Mouse (Mus musculus): ENCODE results near the gene Pcgf6. TPM values are rescaled to one million over a fixed set of nuclear protein-coding genes. Genes with fewer than 3 reads are reported as not detected.
A peak's percentile ranks its signal among the peaks of the same experiment; 100 is the strongest.

The Pcgf6 gene
- polyA plus RNA-seq, 1 experiment from 2014 or later: 34.5 TPM

- Histone ChIP-seq H3K9ac (replicated peaks) (no peak overlapping the region), H3K4me3 (replicated peaks) (no peak overlapping the region), H3K36me3 (peaks cover 59% of the 10 kb centered on the region), H3K4me1 (peaks cover 19% of the 10 kb centered on the region), H3K27me3 (replicated peaks) (no peaks in the 10 kb centered on the region), H3K4me2 (no peak overlapping the region), H3K9me3 (replicated peaks) (no peaks in the 10 kb centered on the region), H3K27ac (replicated peaks) (no peak overlapping the region)
- ATAC-seq (ENCODE audit: low FRiP score): no peak
- 89% methylated on average over 13 of the region's 13 CpGs for WGBS
Observed at GRCm38 (mm10) chr19:47023546-47023945, 27.2 kb downstream of the Pcgf6 start.

GRCm38 (mm10) chr19:47022709-47023108 is 28.0 kb downstream of the Pcgf6 start:
- Histone ChIP-seq H3K9ac (replicated peaks) (no peak overlapping the region), H3K4me2 (no peak overlapping the region), H3K4me3 (replicated peaks) (no peak overlapping the region), H3K27ac (replicated peaks) (no peak overlapping the region), H3K4me1 (peaks cover 24% of the 10 kb centered on the region), H3K27me3 (replicated peaks) (no peaks in the 10 kb centered on the region), H3K9me3 (replicated peaks) (no peaks in the 10 kb centered on the region), H3K36me3 (peaks cover 59% of the 10 kb centered on the region)
- no peak for ATAC-seq (ENCODE audit: low FRiP score)
- 84% methylated on average over 4 of the region's 4 CpGs for WGBS

- 9% methylated on average over 6 of the region's 6 CpGs for WGBS
- H3K27ac ChIP-seq (replicated peaks): peak overlapping the region; percentile 80
- H3K4me1 ChIP-seq: peaks cover 24% of the 10 kb centered on the region
- no peak; the same call in 1 of the 2 replicates for ATAC-seq (ENCODE audit: low FRiP score)
- peak overlapping the region; percentile 50 for H3K4me3 ChIP-seq (replicated peaks)
- peak overlapping the region; percentile 85 for H3K9ac ChIP-seq (replicated peaks)
- H3K4me2 ChIP-seq: peak overlapping the region; percentile 76
- H3K9me3 ChIP-seq (replicated peaks): no peaks in the 10 kb centered on the region
- H3K36me3 ChIP-seq: peaks cover 34% of the 10 kb centered on the region
- H3K27me3 ChIP-seq (replicated peaks): 0 out of 2 replicates have a peak, but pooled peaks cover 2% of the 10 kb centered on the region
Observed at GRCm38 (mm10) chr19:47019326-47019725, 31.4 kb downstream of the Pcgf6 start.

- 2% methylated on average over 2 of the region's 2 CpGs for WGBS
- H3K9ac ChIP-seq (replicated peaks): peak overlapping the region; percentile 85
- no peaks in the 10 kb centered on the region for H3K9me3 ChIP-seq (replicated peaks)
- H3K4me2 ChIP-seq: peak overlapping the region; percentile 76
- no peak for ATAC-seq (ENCODE audit: low FRiP score)
- H3K4me3 ChIP-seq (replicated peaks): peak overlapping the region; percentile 50
- peaks cover 26% of the 10 kb centered on the region for H3K36me3 ChIP-seq
- H3K27me3 ChIP-seq (replicated peaks): 0 out of 2 replicates have a peak, but pooled peaks cover 2% of the 10 kb centered on the region
- peaks cover 25% of the 10 kb centered on the region for H3K4me1 ChIP-seq
- H3K27ac ChIP-seq (replicated peaks): peak overlapping the region; percentile 80
Observed at GRCm38 (mm10) chr19:47018330-47018729, 32.4 kb downstream of the Pcgf6 start.

GRCm38 (mm10) chr19:47017831-47018230 is 32.9 kb downstream of the Pcgf6 start:
- peak overlapping the region; percentile 76 for H3K4me2 ChIP-seq
- no peak for ATAC-seq (ENCODE audit: low FRiP score)
- no peaks in the 10 kb centered on the region for H3K9me3 ChIP-seq (replicated peaks)
- H3K4me1 ChIP-seq: peaks cover 30% of the 10 kb centered on the region
- WGBS: 2% methylated on average over 3 of the region's 3 CpGs
- H3K36me3 ChIP-seq: peaks cover 21% of the 10 kb centered on the region
- peak overlapping the region; percentile 85 for H3K9ac ChIP-seq (replicated peaks)
- H3K4me3 ChIP-seq (replicated peaks): peak overlapping the region; percentile 50
- 0 out of 2 replicates have a peak, but pooled peaks cover 2% of the 10 kb centered on the region for H3K27me3 ChIP-seq (replicated peaks)
- H3K27ac ChIP-seq (replicated peaks): peak overlapping the region; percentile 80

GRCm38 (mm10) chr19:47016487-47016886 is 34.2 kb downstream of the Pcgf6 start:
- H3K4me1 ChIP-seq: peaks cover 32% of the 10 kb centered on the region
- peak overlapping the region; percentile 76 for H3K4me2 ChIP-seq
- peak overlapping the region; percentile 85 for H3K9ac ChIP-seq (replicated peaks)
- under 1% methylated on average over 15 of the region's 15 CpGs for WGBS
- H3K27me3 ChIP-seq (replicated peaks): peaks cover 6% of the 10 kb centered on the region; the same call in 1 of the 2 replicates
- H3K36me3 ChIP-seq: peaks cover 8% of the 10 kb centered on the region
- H3K9me3 ChIP-seq (replicated peaks): no peaks in the 10 kb centered on the region
- no peak for ATAC-seq (ENCODE audit: low FRiP score)
- H3K4me3 ChIP-seq (replicated peaks): peak overlapping the region; percentile 72
- peak overlapping the region; percentile 94 for H3K27ac ChIP-seq (replicated peaks)

GRCm38 (mm10) chr19:47015965-47016364 is 34.7 kb downstream of the Pcgf6 start:
- Histone ChIP-seq H3K9me3 (replicated peaks) (no peaks in the 10 kb centered on the region), H3K4me2 (peak overlapping the region; percentile 76), H3K36me3 (peaks cover 3% of the 10 kb centered on the region), H3K27me3 (replicated peaks) (peaks cover 6% of the 10 kb centered on the region; the same call in 1 of the 2 replicates), H3K4me3 (replicated peaks) (peak overlapping the region; percentile 72), H3K4me1 (peaks cover 32% of the 10 kb centered on the region), H3K27ac (replicated peaks) (peak overlapping the region; percentile 94), H3K9ac (replicated peaks) (peak overlapping the region; percentile 85)
- 3% methylated on average over 9 of the region's 9 CpGs for WGBS
- no peak for ATAC-seq (ENCODE audit: low FRiP score)

GRCm38 (mm10) chr19:47015396-47015795 is 35.3 kb downstream of the Pcgf6 start:
- no peaks in the 10 kb centered on the region; the same call in 1 of the 2 replicates for H3K36me3 ChIP-seq
- peak overlapping the region; percentile 72 for H3K4me3 ChIP-seq (replicated peaks)
- peaks cover 31% of the 10 kb centered on the region for H3K4me1 ChIP-seq
- ATAC-seq (ENCODE audit: low FRiP score): peak; percentile 6; the same call in 1 of the 2 replicates
- H3K9me3 ChIP-seq (replicated peaks): no peaks in the 10 kb centered on the region
- peaks cover 6% of the 10 kb centered on the region; the same call in 1 of the 2 replicates for H3K27me3 ChIP-seq (replicated peaks)
- under 1% methylated on average over 37 of the region's 37 CpGs for WGBS
- peak overlapping the region; percentile 85 for H3K9ac ChIP-seq (replicated peaks)
- peak overlapping the region; percentile 94 for H3K27ac ChIP-seq (replicated peaks)
- peak overlapping the region; percentile 76 for H3K4me2 ChIP-seq

- Histone ChIP-seq H3K4me2 (peak within 1 kb of the TSS; percentile 76), H3K27ac (replicated peaks) (peak within 1 kb of the TSS; percentile 94), H3K36me3 (no peaks in the 10 kb centered on the region), H3K9ac (replicated peaks) (peak within 1 kb of the TSS; percentile 85), H3K4me3 (replicated peaks) (peak within 1 kb of the TSS; percentile 72), H3K27me3 (replicated peaks) (peaks cover 6% of the 10 kb centered on the region; the same call in 1 of the 2 replicates), H3K9me3 (replicated peaks) (no peaks in the 10 kb centered on the region), H3K4me1 (peaks cover 24% of the 10 kb centered on the region)
- ATAC-seq (ENCODE audit: low FRiP score): peak; percentile 91
- WGBS: under 1% methylated on average over 116 of the region's 124 CpGs
Observed at GRCm38 (mm10) chr19:47014447-47015381, 36.0 kb downstream of the Pcgf6 start, which contains the start of the genes Ina and Nt5c2. Gene Ina, plus strand, starts transcription at chr19:47014698. Gene Nt5c2, minus strand, starts transcription at chr19:47015153.

GRCm38 (mm10) chr19:47014159-47014446 is 36.6 kb downstream of the Pcgf6 start:
- ATAC-seq (ENCODE audit: low FRiP score): peak; percentile 42
- H3K4me2 ChIP-seq: peak overlapping the region; percentile 76
- H3K27me3 ChIP-seq (replicated peaks): peaks cover 6% of the 10 kb centered on the region; the same call in 1 of the 2 replicates
- peaks cover 18% of the 10 kb centered on the region for H3K4me1 ChIP-seq
- 0% methylated on average over 11 of the region's 11 CpGs for WGBS
- peak overlapping the region; percentile 94 for H3K27ac ChIP-seq (replicated peaks)
- peak overlapping the region; percentile 85 for H3K9ac ChIP-seq (replicated peaks)
- H3K9me3 ChIP-seq (replicated peaks): no peaks in the 10 kb centered on the region
- H3K4me3 ChIP-seq (replicated peaks): peak overlapping the region; percentile 72
- no peaks in the 10 kb centered on the region for H3K36me3 ChIP-seq

- H3K4me3 ChIP-seq (replicated peaks): peak overlapping the region; percentile 72
- no peaks in the 10 kb centered on the region for H3K36me3 ChIP-seq
- peaks cover 13% of the 10 kb centered on the region for H3K4me1 ChIP-seq
- no peak; the same call in 1 of the 2 replicates for ATAC-seq (ENCODE audit: low FRiP score)
- peak overlapping the region; percentile 85 for H3K9ac ChIP-seq (replicated peaks)
- 8% methylated on average over 20 of the region's 20 CpGs for WGBS
- peak overlapping the region; percentile 76 for H3K4me2 ChIP-seq
- peaks cover 6% of the 10 kb centered on the region; the same call in 1 of the 2 replicates for H3K27me3 ChIP-seq (replicated peaks)
- no peaks in the 10 kb centered on the region for H3K9me3 ChIP-seq (replicated peaks)
- peak overlapping the region; percentile 94 for H3K27ac ChIP-seq (replicated peaks)
Observed at GRCm38 (mm10) chr19:47013340-47014158, 37.2 kb downstream of the Pcgf6 start.
